Mouse (Mus musculus) mesoderm, embryonic 11.5 days (tissue): ENCODE measurements at regions not wholly inside any gene's neighbourhood (a gene's known extent, or its start where the extent isn't known, plus 50 kb on each side); places are given as distances from the start of the nearest gene placed in this dataset.

Experiments used
- DNase-seq: peaks from one replicate; pipeline ENCODE4 v3.0.0-alpha.2; 2012; ENCODE audit warnings: low read depth, low spot score

GRCm38 (mm10) chr12:27283964-27284363 is 58.4 kb downstream of the Sox11 start:
- DNase-seq = no peak

GRCm38 (mm10) chr12:27261965-27262364 is 80.4 kb downstream of the Sox11 start:
- no peak for DNase-seq

- DNase-seq = peak; percentile 16
Observed at GRCm38 (mm10) chr12:27254125-27254524, 88.2 kb downstream of the Sox11 start.

- DNase-seq = no peak
Observed at GRCm38 (mm10) chr12:27251521-27251920, 90.9 kb downstream of the Sox11 start.

GRCm38 (mm10) chr12:27248545-27248855 is 93.9 kb downstream of the Sox11 start:
- DNase-seq = peak; percentile 38

- DNase-seq = no peak
Observed at GRCm38 (mm10) chr12:27247756-27248544, 94.4 kb downstream of the Sox11 start.

GRCm38 (mm10) chr12:27235748-27236147 is 106.6 kb downstream of the Sox11 start:
- DNase-seq = no peak

GRCm38 (mm10) chr12:27221541-27221940 is 120.8 kb downstream of the Sox11 start:
- DNase-seq = no peak

- no peak for DNase-seq
Observed at GRCm38 (mm10) chr12:27201191-27201590, 141.2 kb downstream of the Sox11 start.

GRCm38 (mm10) chr12:27194001-27194400 is 148.4 kb downstream of the Sox11 start:
- no peak for DNase-seq

GRCm38 (mm10) chr12:27191916-27192315 is 150.5 kb downstream of the Sox11 start:
- DNase-seq = no peak

GRCm38 (mm10) chr12:27187480-27187879 is 154.9 kb downstream of the Sox11 start:
- DNase-seq = peak; percentile 36

GRCm38 (mm10) chr12:27182397-27183375 is 159.7 kb downstream of the Sox11 start:
- peak; percentile 62 for DNase-seq

- DNase-seq = no peak
Observed at GRCm38 (mm10) chr12:27173561-27173960, 168.8 kb downstream of the Sox11 start.

GRCm38 (mm10) chr12:27173151-27173550 is 169.2 kb downstream of the Sox11 start:
- DNase-seq = no peak

GRCm38 (mm10) chr12:27171595-27171994 is 170.8 kb downstream of the Sox11 start:
- no peak for DNase-seq

- DNase-seq = no peak
Observed at GRCm38 (mm10) chr12:27164920-27165504, 177.4 kb downstream of the Sox11 start.

- DNase-seq = no peak
Observed at GRCm38 (mm10) chr12:27160063-27160686, 182.2 kb downstream of the Sox11 start.

- DNase-seq = no peak
Observed at GRCm38 (mm10) chr12:27159416-27160062, 182.8 kb downstream of the Sox11 start.

GRCm38 (mm10) chr12:27150871-27151853 is 191.2 kb downstream of the Sox11 start:
- peak; percentile 55 for DNase-seq
